Mouse (Mus musculus): ENCODE results near the gene Tmem230.

GRCm38 (mm10) chr2:132264266-132264710 is 16.7 kb upstream of the Tmem230 start:
- no peak for TF ChIP-seq CTCF (IDR thresholded peaks at IDR 0.05; ENCODE audit: borderline replicate concordance, insufficient read depth, low read depth, low read length)
- no peak for TF ChIP-seq POLR2A (IDR thresholded peaks at IDR 0.05; ENCODE audit: borderline replicate concordance, insufficient read depth, low read length)

All from cerebellum, adult 2 months (tissue).